Mouse (Mus musculus) small intestine, adult 10 weeks (tissue): ENCODE measurements around the gene Mrpl23. TPM values are rescaled to one million over a fixed set of nuclear protein-coding genes. Genes with fewer than 3 reads are reported as not detected.

Experiments used
- polyA plus RNA-seq: library from polyadenylated mRNA; stranded (reverse); fragments of 350-450 nt; fragmentation: Illumina TruSeq; extraction: RNeasy Lipid Tissue Mini Kit (QIAGEN cat#74804); gene quantifications from one replicate; pipeline ENCODE4 v1.2.3, GENCODE M21; 2014; ENCODE audit warnings: low replicate concordance

Gene Mrpl23
- polyA plus RNA-seq, result 0.71 TPM

GRCm38 (mm10) chr7:142532671-142533058 lies at the start of gene Mrpl23:
TSS of gene Mrpl23 (plus strand) at chr7:142532686.

GRCm38 (mm10) chr7:142498575-142498974 lies 33.9 kb upstream of the Mrpl23 start, which contains the start of gene Tnnt3:
TSS of gene Tnnt3 (plus strand) at chr7:142498836.

Other genes with a start within 250 kb of the Mrpl23 start
- not detected for gene Krtap5-1, start 235.6 kb upstream of the Mrpl23 start, polyA plus RNA-seq
- not detected for gene Krtap5-4, start 229.1 kb upstream of the Mrpl23 start, polyA plus RNA-seq
- gene Ifitm10, start 158.9 kb upstream of the Mrpl23 start, polyA plus RNA-seq, result not detected
- 3.2 TPM for gene Gm49369, start 150.0 kb upstream of the Mrpl23 start, polyA plus RNA-seq
- 5.2 TPM for gene Ctsd, start 144.6 kb upstream of the Mrpl23 start, polyA plus RNA-seq
- not detected for gene Syt8, start 97.8 kb upstream of the Mrpl23 start, polyA plus RNA-seq
- gene Tnni2, start 90.9 kb upstream of the Mrpl23 start, polyA plus RNA-seq, result not detected
- 5.2 TPM for gene Lsp1, start 71.9 kb upstream of the Mrpl23 start, polyA plus RNA-seq
- not detected for gene Tnnt3, start 33.9 kb upstream of the Mrpl23 start, polyA plus RNA-seq
- gene Igf2, start 134.1 kb downstream of the Mrpl23 start, polyA plus RNA-seq, result 3.7 TPM
- not detected for gene Gm49394, start 137.3 kb downstream of the Mrpl23 start, polyA plus RNA-seq
- not detected for gene Ins2, start 210.7 kb downstream of the Mrpl23 start, polyA plus RNA-seq